Mouse (Mus musculus) MEL-GATA-1-ER (cell line): Measurements from ENCODE around the gene Olfr804.

Experiments used
- DNase-seq: peaks from one replicate; pipeline ENCODE4 v3.0.0-alpha.2; 2012; ENCODE audit warnings: low read depth; ENCODE audit errors: extremely low read depth

Olfr804 gene

GRCm38 (mm10) chr10:129702910-129703309 is at the start of gene Olfr804:
Gene Olfr804, plus strand, starts transcription at chr10:129703210.
- DNase-seq = no peak

GRCm38 (mm10) chr10:129657394-129657793 is 45.6 kb upstream of the Olfr804 start, which contains the start of gene Olfr800:
Gene Olfr800, plus strand, starts transcription at chr10:129657694.
- no peak for DNase-seq

GRCm38 (mm10) chr10:129673765-129674164 is 29.2 kb upstream of the Olfr804 start, which contains the start of gene Olfr801:
Gene Olfr801, minus strand, starts transcription at chr10:129673865.
- DNase-seq = no peak

- DNase-seq = no peak
These were observed 14.9 kb upstream of the Olfr804 start, which contains the start of gene Olfr802 for GRCm38 (mm10) chr10:129688069-129688468. Gene Olfr802, minus strand, starts transcription at chr10:129688169.

- DNase-seq = no peak
These were observed 8.8 kb upstream of the Olfr804 start, which contains the start of gene Olfr803 for GRCm38 (mm10) chr10:129694186-129694585. Gene Olfr803, minus strand, starts transcription at chr10:129694286.

- DNase-seq = no peak
These were observed 26.3 kb downstream of the Olfr804 start, which contains the start of gene Olfr805 for GRCm38 (mm10) chr10:129729275-129729674. Gene Olfr805, minus strand, starts transcription at chr10:129729375.

GRCm38 (mm10) chr10:129741821-129742220 is 38.8 kb downstream of the Olfr804 start, which contains the start of gene Olfr806:
Gene Olfr806, minus strand, starts transcription at chr10:129741921.
- no peak for DNase-seq

GRCm38 (mm10) chr10:129757693-129758092 is 54.7 kb downstream of the Olfr804 start, which contains the start of gene Olfr807:
Gene Olfr807, minus strand, starts transcription at chr10:129757793.
- DNase-seq = no peak
